Mouse (Mus musculus) kidney, adult 2 months (tissue): Measurements from ENCODE around the gene Rtraf. TPM values are rescaled to one million over a fixed set of nuclear protein-coding genes. Genes with fewer than 3 reads are reported as not detected.

Source experiments
- DNase-seq: peaks from one replicate; pipeline ENCODE4 v3.0.0; 2021
- H3K27ac ChIP-seq: fragments of 200-500 bp; 2 replicates; pipeline ENCODE4 v1.5.1; 2012; ENCODE audit warnings: low read depth, low read length, control low read depth, inconsistent platforms; ENCODE audit not compliant: insufficient read depth
- H3K27me3 ChIP-seq: fragments of 200-500 bp; replicated peaks from 2 replicates; pipeline ENCODE4 v1.6.1; 2012; ENCODE audit warnings: mild to moderate bottlenecking, moderate library complexity, low read length, inconsistent platforms; ENCODE audit not compliant: control insufficient read depth, insufficient read depth
- H3K36me3 ChIP-seq: fragments of 200-500 bp; 2 replicates; pipeline ENCODE4 v1.6.1; 2012; ENCODE audit warnings: mild to moderate bottlenecking, moderate library complexity, low read length, inconsistent platforms; ENCODE audit not compliant: control insufficient read depth, insufficient read depth
- H3K4me1 ChIP-seq: fragments of 200-500 bp; 2 replicates; pipeline ENCODE4 v1.6.1; 2011; ENCODE audit warnings: low read length; ENCODE audit not compliant: control insufficient read depth, insufficient read depth
- H3K4me3 ChIP-seq: fragments of 200-500 bp; 2 replicates; pipeline ENCODE4 v1.5.1; 2011; ENCODE audit warnings: mild to moderate bottlenecking, low read depth, low read length, control low read depth; ENCODE audit not compliant: insufficient read depth
- CTCF ChIP-seq: fragments of 200-500 bp; conservative IDR thresholded peaks from 2 replicates; pipeline ENCODE4 v1.5.1; 2011; ENCODE audit warnings: low read depth, mild to moderate bottlenecking, control low read depth, low read length, moderate library complexity, mixed read lengths; ENCODE audit not compliant: insufficient read depth, insufficient read length
- POLR2A ChIP-seq: fragments of 200-500 bp; IDR thresholded peaks from one replicate; pipeline ENCODE4 v1.6.1; 2011; ENCODE audit warnings: low read depth, low read length, control low read depth
- WGBS: fragments of 180-500 bp; shearing (Covaris S2); methylation state at CpG from one replicate; pipeline ENCODE4 v1.1.7; 2018; 5-methylcytosine and 5-hydroxymethylcytosine counted together
- polyA plus RNA-seq: library from polyadenylated mRNA; depleted of rRNA; stranded (reverse); fragments of >200 nt; gene quantifications from 2 replicates; pipeline ENCODE4 v1.2.3, GENCODE M21; 2012

Gene Rtraf
- polyA plus RNA-seq, 1 experiment = 47.3 TPM

GRCm38 (mm10) chr14:19796541-19797304 lies 26.9 kb downstream of the Rtraf start:
- TF ChIP-seq POLR2A (no peak), CTCF (no peak)
- no peaks in the 10 kb centered on the region for H3K36me3 ChIP-seq
- 72% methylated on average over 18 of the region's 18 CpGs for WGBS
- H3K4me1 ChIP-seq = no peaks in the 10 kb centered on the region
- H3K4me3 ChIP-seq = no peak overlapping the region
- H3K27ac ChIP-seq = no peak overlapping the region
- DNase-seq = peak; percentile 25
- no peaks in the 10 kb centered on the region for H3K27me3 ChIP-seq

GRCm38 (mm10) chr14:19794881-19795280 lies 28.7 kb downstream of the Rtraf start:
- 50% methylated on average over 4 of the region's 4 CpGs for WGBS
- Histone ChIP-seq H3K27me3 (no peaks in the 10 kb centered on the region), H3K36me3 (no peaks in the 10 kb centered on the region), H3K4me1 (no peaks in the 10 kb centered on the region), H3K4me3 (no peak overlapping the region), H3K27ac (no peak overlapping the region)
- TF ChIP-seq POLR2A (no peak), CTCF (no peak)
- no peak for DNase-seq

- Histone ChIP-seq H3K27me3 (no peaks in the 10 kb centered on the region), H3K36me3 (no peaks in the 10 kb centered on the region), H3K4me3 (no peak overlapping the region), H3K4me1 (no peaks in the 10 kb centered on the region), H3K27ac (no peak overlapping the region)
- no peak for TF ChIP-seq POLR2A
- no peak for TF ChIP-seq CTCF
- no peak for DNase-seq
- 64% methylated on average over 1 of the region's 1 CpGs for WGBS
These were observed 35.2 kb downstream of the Rtraf start for GRCm38 (mm10) chr14:19788443-19788842.

DNA sequence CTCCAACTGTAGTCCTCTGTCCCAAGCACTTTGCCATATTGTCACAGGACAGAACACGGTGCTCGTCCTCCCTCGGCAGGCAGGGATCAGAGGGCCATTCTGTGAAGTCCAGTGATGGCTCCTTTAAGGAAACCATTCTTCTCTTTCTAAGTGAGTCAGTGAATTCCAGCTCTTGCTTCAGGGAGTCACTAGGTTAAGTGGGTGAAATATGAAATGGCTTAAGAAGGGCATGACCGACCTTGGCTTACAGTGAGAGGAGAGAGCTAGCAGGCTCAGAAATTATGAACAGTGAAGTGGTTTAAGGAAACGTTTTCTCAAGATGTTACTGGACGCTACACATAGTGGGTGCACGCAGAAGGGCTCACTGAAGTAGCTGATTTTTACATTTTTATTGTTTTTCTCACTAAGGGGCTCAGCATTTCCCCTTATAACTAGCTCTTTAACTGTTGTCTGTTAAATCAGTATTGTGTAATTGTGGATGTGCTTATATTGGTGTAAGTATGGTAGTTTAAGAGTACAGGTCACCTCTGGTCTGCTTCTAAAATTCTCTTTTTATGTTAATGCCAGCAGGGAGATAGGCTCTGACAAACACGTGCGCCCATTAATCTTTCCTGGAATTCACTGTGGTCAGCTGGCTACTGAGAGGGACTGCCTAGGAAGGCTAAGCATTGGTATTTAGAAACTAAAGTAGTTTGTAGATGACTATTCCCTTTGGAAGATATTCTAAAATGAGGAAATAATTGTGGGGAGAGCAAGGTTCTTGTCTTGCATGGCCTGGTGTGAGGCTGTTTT lies 37.6 kb downstream of the Rtraf start:
- peak; percentile 36 for DNase-seq
- WGBS = 61% methylated on average over 9 of the region's 9 CpGs
- Histone ChIP-seq H3K4me1 (no peaks in the 10 kb centered on the region), H3K27ac (no peak overlapping the region), H3K27me3 (no peaks in the 10 kb centered on the region), H3K4me3 (no peak overlapping the region), H3K36me3 (no peaks in the 10 kb centered on the region)
- no peak for TF ChIP-seq POLR2A
- no peak for TF ChIP-seq CTCF

- no peak overlapping the region for H3K4me3 ChIP-seq
- H3K27me3 ChIP-seq = no peaks in the 10 kb centered on the region
- DNase-seq = no peak
- no peak for TF ChIP-seq CTCF
- no peak for TF ChIP-seq POLR2A
- WGBS = 90% methylated on average over 13 of the region's 13 CpGs
- no peaks in the 10 kb centered on the region for H3K36me3 ChIP-seq
- peaks cover 3% of the 10 kb centered on the region; the same call in 1 of the 2 replicates for H3K4me1 ChIP-seq
- no peak overlapping the region for H3K27ac ChIP-seq
These were observed 45.7 kb downstream of the Rtraf start for GRCm38 (mm10) chr14:19777945-19778344.

GRCm38 (mm10) chr14:19777365-19777764 lies 46.3 kb downstream of the Rtraf start:
- no peaks in the 10 kb centered on the region for H3K36me3 ChIP-seq
- DNase-seq = no peak
- 88% methylated on average over 6 of the region's 6 CpGs for WGBS
- peaks cover 3% of the 10 kb centered on the region; the same call in 1 of the 2 replicates for H3K4me1 ChIP-seq
- H3K27ac ChIP-seq = no peak overlapping the region
- no peak overlapping the region for H3K4me3 ChIP-seq
- no peaks in the 10 kb centered on the region for H3K27me3 ChIP-seq
- TF ChIP-seq CTCF (no peak), POLR2A (no peak)

GRCm38 (mm10) chr14:19776890-19777289 lies 46.7 kb downstream of the Rtraf start:
- WGBS = 48% methylated on average over 6 of the region's 6 CpGs

More at GRCm38 (mm10) chr14:19776890-19777289, 46.7 kb downstream of the Rtraf start:
- Histone ChIP-seq H3K4me1 (peaks cover 3% of the 10 kb centered on the region; the same call in 1 of the 2 replicates), H3K27me3 (no peaks in the 10 kb centered on the region), H3K27ac (peak overlapping the region; percentile 19; the same call in 1 of the 2 replicates), H3K4me3 (no peak overlapping the region), H3K36me3 (no peaks in the 10 kb centered on the region)
- DNase-seq = peak; percentile 88
- TF ChIP-seq CTCF (peak; percentile 89), POLR2A (no peak)
